Mouse (Mus musculus) cerebellum, adult 9-10 months (tissue): ENCODE measurements at regions not wholly inside any gene's neighbourhood (a gene's known extent, or its start where the extent isn't known, plus 50 kb on each side); places are given as distances from the start of the nearest gene placed in this dataset.

Source experiments
- DNase-seq: peaks from one replicate; pipeline ENCODE4 v3.0.0; 2022

DNA sequence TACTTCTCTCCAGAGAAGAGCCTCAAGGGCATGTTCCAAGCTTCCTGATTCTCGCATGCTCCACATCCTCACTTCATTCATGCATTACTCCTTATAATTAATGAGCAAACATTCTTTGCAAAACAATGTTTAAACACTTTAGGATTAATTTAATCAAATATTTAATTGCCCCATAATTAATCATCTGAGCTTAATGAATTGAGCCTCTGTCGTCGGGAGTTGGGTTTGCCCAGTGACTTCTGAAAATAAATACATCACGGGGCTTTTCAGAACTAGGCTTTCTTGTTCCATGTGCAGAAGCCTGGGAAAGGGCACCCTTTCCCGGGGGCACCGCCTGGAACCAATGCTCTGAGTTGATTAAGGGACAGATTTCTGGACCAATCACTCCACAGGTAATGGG is 135.1 kb downstream of the Wscd1 start:
- no peak for DNase-seq

DNA sequence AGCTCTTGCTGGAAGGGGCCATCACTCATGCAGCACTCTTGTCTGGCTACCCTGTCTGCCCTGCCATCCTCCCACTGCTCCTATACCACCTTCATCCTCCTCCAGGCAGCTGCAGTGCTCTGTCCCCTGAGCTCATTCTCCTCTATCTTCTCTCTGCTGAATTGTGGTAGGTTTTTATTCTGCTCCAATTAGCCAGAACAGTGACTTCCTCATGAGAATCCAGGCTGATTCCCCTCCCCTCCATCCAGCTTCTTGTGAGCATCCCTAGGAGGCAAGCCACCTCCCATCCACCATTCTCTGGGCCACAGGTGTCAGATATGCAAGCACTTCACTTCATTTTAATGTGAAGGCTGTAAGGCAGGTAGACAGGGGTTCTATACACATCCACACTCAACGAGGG is 132.1 kb downstream of the Wscd1 start:
- DNase-seq: no peak

DNA sequence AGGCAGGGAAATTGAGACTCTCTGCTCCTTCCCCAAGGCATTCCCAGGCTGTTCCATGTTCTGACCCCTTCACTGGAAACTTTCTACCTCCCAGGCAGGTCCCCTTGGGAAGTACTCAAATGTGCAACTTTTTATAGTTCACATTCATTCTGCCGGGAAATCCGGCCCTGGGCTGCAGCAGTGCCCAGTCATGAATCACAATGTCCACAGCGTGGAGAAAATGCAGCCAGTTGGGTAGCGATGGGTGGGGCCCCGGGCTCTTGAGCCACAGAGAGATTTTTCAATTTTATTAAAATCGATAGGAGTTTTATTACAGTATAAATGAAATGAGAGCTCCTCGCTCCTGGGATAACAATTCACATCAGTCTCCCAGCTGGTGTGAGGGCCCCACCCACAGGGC is 121.6 kb downstream of the Wscd1 start:
- no peak for DNase-seq

- no peak for DNase-seq
These were observed 117.0 kb downstream of the Wscd1 start for GRCm38 (mm10) chr11:71866690-71867089.

- DNase-seq: peak; percentile 11
These were observed 108.2 kb downstream of the Wscd1 start for GRCm38 (mm10) chr11:71857926-71858325.

DNA sequence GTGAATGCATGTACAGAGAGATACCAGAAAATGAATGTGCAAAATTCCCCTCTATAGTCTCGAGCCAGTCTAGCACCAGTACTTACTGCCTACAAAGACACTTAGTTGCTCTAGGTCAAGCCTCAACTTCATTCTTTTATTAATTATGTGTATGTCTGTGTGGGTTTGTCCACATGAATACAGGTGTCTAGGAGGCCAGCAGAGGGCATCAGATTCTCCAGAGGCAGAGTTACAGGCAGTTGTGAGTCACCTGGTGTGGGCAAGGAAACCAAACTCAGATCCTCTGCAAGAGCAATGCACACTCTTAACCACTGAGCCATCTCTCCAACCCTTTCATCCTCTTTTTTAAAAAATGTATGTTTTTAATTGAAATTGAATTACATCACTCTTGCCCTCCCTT is 105.8 kb downstream of the Wscd1 start:
- DNase-seq: no peak

DNA sequence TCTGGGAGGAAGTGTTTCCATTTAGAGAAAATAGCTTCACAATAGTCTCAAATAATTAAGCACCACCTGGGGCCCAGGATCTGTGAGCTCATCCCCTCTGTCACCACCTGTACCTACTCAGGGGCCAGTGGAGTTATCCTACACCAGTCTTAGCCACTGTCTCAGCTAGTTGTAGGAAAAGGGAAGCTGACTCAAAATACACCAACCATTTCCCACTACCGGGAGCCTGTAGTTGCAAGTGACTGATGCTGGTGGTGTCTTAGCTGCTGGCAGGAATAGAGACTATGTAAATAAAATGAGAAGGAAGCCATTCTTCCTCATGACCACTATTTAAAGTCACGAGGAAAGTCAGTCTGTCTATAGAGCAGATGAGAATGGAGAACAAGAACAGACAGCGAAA is 105.3 kb downstream of the Wscd1 start:
- no peak for DNase-seq

GRCm38 (mm10) chr11:71847684-71848367 is 98.1 kb downstream of the Wscd1 start:
- DNase-seq: peak; percentile 62

- no peak for DNase-seq
These were observed 96.8 kb downstream of the Wscd1 start for GRCm38 (mm10) chr11:71846496-71846895.

DNA sequence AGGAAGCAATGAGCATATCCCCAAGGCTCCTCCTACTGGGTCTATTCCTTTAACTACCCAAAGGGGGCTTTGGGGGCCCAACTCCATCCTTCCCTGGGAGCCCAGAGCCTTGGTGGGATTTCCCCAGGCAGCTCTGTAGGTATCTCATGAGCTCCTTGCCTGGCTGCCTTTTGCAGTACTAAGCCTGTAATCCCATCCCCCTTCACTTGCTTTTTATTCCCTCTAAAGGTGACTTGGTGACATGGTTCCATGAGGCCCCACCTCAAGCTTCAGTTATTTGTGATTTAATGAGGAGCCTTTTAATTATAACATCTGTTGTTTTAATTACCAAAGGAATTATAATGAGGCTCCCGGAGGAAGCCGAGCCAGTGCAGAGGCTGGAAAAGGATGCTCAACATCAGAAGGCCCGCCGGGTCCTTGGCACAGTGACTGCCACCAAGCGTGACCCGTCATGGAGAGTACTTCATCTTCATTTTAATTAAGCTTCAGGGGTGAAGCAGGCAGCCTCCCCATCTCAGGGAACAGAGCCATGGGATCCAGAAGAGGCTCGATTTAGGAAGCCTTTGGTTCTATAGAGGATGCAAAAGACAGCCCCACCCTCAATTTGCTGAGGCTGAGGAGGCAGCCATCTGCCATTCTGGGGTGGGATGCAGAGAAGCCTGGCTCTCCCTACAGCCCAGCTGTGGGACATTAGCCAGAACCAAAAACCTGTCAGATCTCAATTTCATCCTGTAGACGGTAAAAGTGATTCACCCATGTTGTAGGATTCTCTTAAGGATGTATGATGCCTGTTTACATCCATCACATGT is 91.1 kb downstream of the Wscd1 start:
- no peak for DNase-seq
